Mouse (Mus musculus): ENCODE data around the gene Ppm1h.

DNA sequence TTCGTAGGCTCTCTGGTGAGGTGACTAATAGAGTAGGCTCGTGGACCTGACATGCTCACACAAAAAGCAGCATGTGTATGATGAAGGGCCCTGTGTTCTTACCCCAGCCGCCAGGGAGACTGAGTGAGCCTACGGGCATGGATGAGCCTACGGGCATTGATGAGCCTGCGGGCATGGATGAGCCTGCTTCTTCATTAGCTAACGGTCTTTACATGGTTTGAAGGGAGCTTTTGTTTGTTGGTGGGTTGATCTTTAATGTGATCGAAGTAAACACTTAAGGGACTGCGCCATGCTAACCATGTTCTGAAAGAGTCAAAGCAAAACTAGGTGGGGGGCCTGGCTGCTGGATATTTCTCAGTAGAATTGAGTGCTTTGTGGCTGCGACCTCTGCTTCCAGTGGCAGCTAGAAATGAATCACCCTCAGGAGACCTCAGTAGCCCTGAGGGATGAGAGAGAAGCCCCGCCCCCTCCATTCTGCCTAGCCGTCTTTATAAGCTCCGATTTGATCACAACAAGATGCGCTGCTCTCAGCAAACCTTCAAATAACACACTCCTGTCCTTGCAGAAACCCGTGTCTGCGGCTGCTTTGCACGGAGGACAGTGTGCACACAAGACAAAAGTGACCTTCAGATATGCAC, 183.9 kb downstream of the Ppm1h start:
- no peak for TF ChIP-seq CTCF (IDR thresholded peaks at IDR 0.05; ENCODE audit: control insufficient read depth, insufficient read depth, low read length)
- TF ChIP-seq POLR2A (IDR thresholded peaks at IDR 0.05; ENCODE audit: borderline replicate concordance, control insufficient read depth, low read depth, low read length), result no peak

Measured in bone marrow, adult 2 months (tissue).